Mouse (Mus musculus) kidney, embryonic 14.5 days (tissue): ENCODE results near the gene Rsu1. TPM values are rescaled to one million over a fixed set of nuclear protein-coding genes. Genes with fewer than 3 reads are reported as not detected.

Experiments
- ATAC-seq: fragments of 200-750 bp; cut with Nextera tagmentation; 2 replicates; pipeline ENCODE4 v1.8.0; 2017; ENCODE audit warnings: moderate number of reproducible peaks, mild to moderate bottlenecking, moderate TSS enrichment, moderate library complexity; ENCODE audit not compliant: low FRiP score, low TSS enrichment
- H3K27ac ChIP-seq: fragments of 300-500 bp; sonication (generic); 2 replicates; pipeline ENCODE4 v1.5.1; 2014; ENCODE audit warnings: low read depth, mild to moderate bottlenecking, low read length, moderate library complexity, mixed read lengths
- H3K27me3 ChIP-seq: fragments of 300-500 bp; sonication (generic); 2 replicates; pipeline ENCODE4 v1.6.1; 2014; ENCODE audit warnings: mild to moderate bottlenecking, low read length; ENCODE audit not compliant: control insufficient read depth, insufficient read depth
- H3K36me3 ChIP-seq: fragments of 300-500 bp; sonication (generic); 2 replicates; pipeline ENCODE4 v1.6.1; 2014; ENCODE audit warnings: low read length, mixed read lengths; ENCODE audit not compliant: control insufficient read depth, insufficient read depth
- H3K4me1 ChIP-seq: fragments of 300-500 bp; sonication (generic); 2 replicates; pipeline ENCODE4 v1.6.1; 2014; ENCODE audit warnings: low read length, mixed read lengths; ENCODE audit not compliant: control insufficient read depth, insufficient read depth
- H3K4me2 ChIP-seq: fragments of 300-500 bp; sonication (generic); replicated peaks from 2 replicates; pipeline ENCODE4 v1.6.1; 2014; ENCODE audit warnings: low read depth, mild to moderate bottlenecking, low read length
- H3K4me3 ChIP-seq: fragments of 300-500 bp; sonication (generic); 2 replicates; pipeline ENCODE4 v1.5.1; 2014; ENCODE audit warnings: mild to moderate bottlenecking, low read length
- H3K9ac ChIP-seq: fragments of 300-500 bp; sonication (generic); 2 replicates; pipeline ENCODE4 v1.6.1; 2014; ENCODE audit warnings: low read depth, mild to moderate bottlenecking, low read length, moderate library complexity
- H3K9me3 ChIP-seq: fragments of 300-500 bp; sonication (generic); 2 replicates; pipeline ENCODE4 v1.6.1; 2016; ENCODE audit warnings: low read length; ENCODE audit not compliant: control insufficient read depth
- WGBS: fragments of 180-500 bp; shearing (Covaris S2); extraction: QIAGEN DNeasy Blood & Tissue Kit; methylation state at CpG from one replicate; pipeline ENCODE4 v1.1.7; 2014; 5-methylcytosine and 5-hydroxymethylcytosine counted together
- polyA plus RNA-seq: library from polyadenylated mRNA; unstranded; fragments of >200 nt; fragmentation: Nextera tagmentation; extraction: Ambion mirVana; gene quantifications from 2 replicates; pipeline ENCODE4 v1.2.1, GENCODE M21; 2014

The Rsu1 gene
- polyA plus RNA-seq, 1 experiment from 2014 or later = 119 TPM

GRCm38 (mm10) chr2:13233254-13233835 is 37.9 kb downstream of the Rsu1 start:
- no peaks in the 10 kb centered on the region for H3K9me3 ChIP-seq
- H3K36me3 ChIP-seq = no peaks in the 10 kb centered on the region
- no peak overlapping the region for H3K27ac ChIP-seq
- H3K27me3 ChIP-seq = no peaks in the 10 kb centered on the region
- no peak overlapping the region; the same call in 1 of the 2 replicates for H3K4me2 ChIP-seq
- 41% methylated on average over 12 of the region's 12 CpGs for WGBS
- no peak overlapping the region for H3K9ac ChIP-seq
- no peak for ATAC-seq
- H3K4me1 ChIP-seq = peaks cover 20% of the 10 kb centered on the region; the same call in 1 of the 2 replicates
- no peak overlapping the region for H3K4me3 ChIP-seq

- no peak overlapping the region for H3K4me2 ChIP-seq
- H3K4me1 ChIP-seq = peaks cover 20% of the 10 kb centered on the region; the same call in 1 of the 2 replicates
- no peak overlapping the region for H3K27ac ChIP-seq
- H3K27me3 ChIP-seq = no peaks in the 10 kb centered on the region
- H3K9ac ChIP-seq = no peak overlapping the region
- ATAC-seq = no peak
- no peaks in the 10 kb centered on the region for H3K9me3 ChIP-seq
- no peak overlapping the region for H3K4me3 ChIP-seq
- 72% methylated on average over 6 of the region's 6 CpGs for whole genome bisulfite sequencing
- H3K36me3 ChIP-seq = no peaks in the 10 kb centered on the region
Observed at GRCm38 (mm10) chr2:13232305-13232704, 38.9 kb downstream of the Rsu1 start.

- no peak for ATAC-seq
- no peak overlapping the region for H3K27ac ChIP-seq
Observed at GRCm38 (mm10) chr2:13229686-13230085, 41.5 kb downstream of the Rsu1 start.

GRCm38 (mm10) chr2:13226031-13226430 is 45.2 kb downstream of the Rsu1 start:
- H3K4me1 ChIP-seq = no peaks in the 10 kb centered on the region
- ATAC-seq = no peak
- H3K4me3 ChIP-seq = no peak overlapping the region
- no peaks in the 10 kb centered on the region for H3K27me3 ChIP-seq
- H3K27ac ChIP-seq = no peak overlapping the region
- H3K4me2 ChIP-seq = no peak overlapping the region
- no peak overlapping the region for H3K9ac ChIP-seq
- no peaks in the 10 kb centered on the region for H3K36me3 ChIP-seq
- H3K9me3 ChIP-seq = no peaks in the 10 kb centered on the region
- WGBS = 91% methylated on average over 4 of the region's 4 CpGs

More at GRCm38 (mm10) chr2:13229686-13230085, 41.5 kb downstream of the Rsu1 start:
- H3K9me3 ChIP-seq = no peaks in the 10 kb centered on the region
- no peak overlapping the region for H3K4me3 ChIP-seq
- no peak overlapping the region for H3K9ac ChIP-seq
- peaks cover 14% of the 10 kb centered on the region; the same call in 1 of the 2 replicates for H3K4me1 ChIP-seq
- H3K4me2 ChIP-seq = no peak overlapping the region
- 90% methylated on average over 3 of the region's 3 CpGs for WGBS
- no peaks in the 10 kb centered on the region for H3K27me3 ChIP-seq
- H3K36me3 ChIP-seq = no peaks in the 10 kb centered on the region

GRCm38 (mm10) chr2:13224546-13224945 is 46.7 kb downstream of the Rsu1 start:
- H3K4me2 ChIP-seq = no peak overlapping the region
- no peaks in the 10 kb centered on the region for H3K4me1 ChIP-seq
- H3K36me3 ChIP-seq = no peaks in the 10 kb centered on the region
- H3K4me3 ChIP-seq = no peak overlapping the region
- H3K9me3 ChIP-seq = no peaks in the 10 kb centered on the region
- ATAC-seq = no peak
- H3K27ac ChIP-seq = no peak overlapping the region
- H3K9ac ChIP-seq = no peak overlapping the region
- H3K27me3 ChIP-seq = no peaks in the 10 kb centered on the region
- 78% methylated on average over 3 of the region's 3 CpGs for WGBS

GRCm38 (mm10) chr2:13223451-13223850 is 47.8 kb downstream of the Rsu1 start:
- ATAC-seq = no peak
- H3K9ac ChIP-seq = no peak overlapping the region
- H3K4me2 ChIP-seq = no peak overlapping the region
- H3K4me1 ChIP-seq = no peaks in the 10 kb centered on the region
- WGBS = 87% methylated on average over 4 of the region's 4 CpGs
- no peak overlapping the region for H3K27ac ChIP-seq
- H3K9me3 ChIP-seq = no peaks in the 10 kb centered on the region
- no peaks in the 10 kb centered on the region for H3K36me3 ChIP-seq
- no peaks in the 10 kb centered on the region for H3K27me3 ChIP-seq
- no peak overlapping the region for H3K4me3 ChIP-seq

GRCm38 (mm10) chr2:13220141-13220540 is 51.1 kb downstream of the Rsu1 start:
- Histone ChIP-seq H3K9me3 (no peaks in the 10 kb centered on the region), H3K36me3 (peaks cover 7% of the 10 kb centered on the region; the same call in 1 of the 2 replicates), H3K4me1 (no peaks in the 10 kb centered on the region), H3K4me2 (no peak overlapping the region), H3K27ac (no peak overlapping the region), H3K27me3 (no peaks in the 10 kb centered on the region), H3K4me3 (no peak overlapping the region), H3K9ac (no peak overlapping the region)
- ATAC-seq = no peak
- WGBS = 83% methylated on average over 2 of the region's 2 CpGs

GRCm38 (mm10) chr2:13218112-13218511 is 53.1 kb downstream of the Rsu1 start:
- Histone ChIP-seq H3K4me2 (no peak overlapping the region), H3K4me1 (no peaks in the 10 kb centered on the region), H3K9me3 (no peaks in the 10 kb centered on the region), H3K27me3 (no peaks in the 10 kb centered on the region), H3K4me3 (no peak overlapping the region), H3K36me3 (peaks cover 9% of the 10 kb centered on the region; the same call in 1 of the 2 replicates), H3K27ac (no peak overlapping the region), H3K9ac (no peak overlapping the region)
- WGBS = 77% methylated on average over 6 of the region's 6 CpGs
- no peak for ATAC-seq

- ATAC-seq = no peak
- Histone ChIP-seq H3K4me1 (no peaks in the 10 kb centered on the region), H3K27me3 (no peaks in the 10 kb centered on the region), H3K4me3 (no peak overlapping the region), H3K9ac (no peak overlapping the region), H3K9me3 (no peaks in the 10 kb centered on the region), H3K36me3 (no peaks in the 10 kb centered on the region), H3K4me2 (no peak overlapping the region), H3K27ac (no peak overlapping the region)
- WGBS = 89% methylated on average over 2 of the region's 2 CpGs
Observed at GRCm38 (mm10) chr2:13206825-13207224, 64.4 kb downstream of the Rsu1 start.
